Mouse (Mus musculus) macrophage (primary cell): ENCODE results near the gene Myct1. TPM values are rescaled to one million over a fixed set of nuclear protein-coding genes. Genes with fewer than 3 reads are reported as not detected.

ENCODE experiments used
- H3K27ac ChIP-seq: fragments of 350-480 bp; formaldehyde crosslinking; 2 replicates; pipeline ENCODE4 v1.9.0; 2021
- H3K36me3 ChIP-seq: fragments of 350-480 bp; formaldehyde crosslinking; 2 replicates; pipeline ENCODE4 v1.9.0; 2021; ENCODE audit errors: inconsistent target
- H3K4me3 ChIP-seq: fragments of 350-480 bp; formaldehyde crosslinking; 2 replicates; pipeline ENCODE4 v1.9.0; 2021; ENCODE audit errors: inconsistent target
- H3K79me2 ChIP-seq: fragments of 350-480 bp; formaldehyde crosslinking; 2 replicates; pipeline ENCODE4 v1.9.0; 2021; ENCODE audit errors: inconsistent target
- WGBS: methylation state at CpG from one replicate; pipeline ENCODE4 v1.1.7; 2026; ENCODE audit warnings: inconsistent platforms; ENCODE audit not compliant: missing documents; 5-methylcytosine and 5-hydroxymethylcytosine counted together
- polyA plus RNA-seq: library from polyadenylated mRNA; stranded (reverse); fragments of 250-400 nt; gene quantifications from 3 replicates; pipeline ENCODE4 v1.2.4, GENCODE M21; 2018; ENCODE audit warnings: inconsistent platforms
- total RNA-seq, 78 experiments: library from RNA; depleted of rRNA; stranded (reverse); fragments of 250-400 nt; gene quantifications; 1 replicate in 9 of 78; 2 replicates in 24 of 78; 3 replicates in 43 of 78; 4 replicates in 2 of 78; pipeline ENCODE4 v1.2.4; 2018; ENCODE audit warnings: inconsistent platforms in 56 of 78

Myct1 gene
- not detected for total RNA-seq (2018; cell fraction: chromatin; rRNA removed)
- under 1 TPM in 4 of 26 experiments, not detected in 22; 0.04 to 0.13 (median 0.07) TPM for total RNA-seq (2018; cell fraction: cytosol; rRNA removed)
- under 1 TPM in 1 of 26 experiments, not detected in 25; 0.33 TPM for total RNA-seq (2018; cell fraction: nucleus; rRNA removed)
- polyA plus RNA-seq = 0.14 TPM in 1 of 3 replicates, not detected in the others

DNA sequence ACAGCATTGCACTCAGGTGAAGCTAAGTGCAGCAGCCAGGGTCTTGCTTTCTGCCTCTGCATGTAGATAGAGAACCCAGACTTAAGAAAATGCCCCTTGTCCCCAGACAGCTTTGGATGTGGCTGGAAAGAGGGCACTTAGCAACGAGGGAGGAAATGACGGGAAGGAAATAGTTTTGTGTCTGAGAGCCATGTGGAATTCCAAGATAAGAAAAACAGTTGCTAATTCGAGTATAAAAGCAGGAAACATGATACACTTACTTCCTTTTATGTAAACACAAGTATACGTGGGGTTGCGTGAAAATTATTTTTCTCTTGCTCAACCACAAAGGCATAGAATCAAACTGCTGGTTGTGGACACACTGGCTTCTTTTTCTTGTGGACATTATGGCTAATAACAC, at the start of gene Myct1:
Gene Myct1 (plus strand): TSS at position 312 of the 400 bp plus-strand sequence.
- H3K27ac ChIP-seq = no peak within 1 kb of the TSS
- 20% methylated on average over 5 of the region's 5 CpGs for WGBS
- H3K36me3 ChIP-seq = no peaks in the 10 kb centered on the region
- no peaks in the 10 kb centered on the region for H3K79me2 ChIP-seq
- no peak within 1 kb of the TSS for H3K4me3 ChIP-seq

DNA sequence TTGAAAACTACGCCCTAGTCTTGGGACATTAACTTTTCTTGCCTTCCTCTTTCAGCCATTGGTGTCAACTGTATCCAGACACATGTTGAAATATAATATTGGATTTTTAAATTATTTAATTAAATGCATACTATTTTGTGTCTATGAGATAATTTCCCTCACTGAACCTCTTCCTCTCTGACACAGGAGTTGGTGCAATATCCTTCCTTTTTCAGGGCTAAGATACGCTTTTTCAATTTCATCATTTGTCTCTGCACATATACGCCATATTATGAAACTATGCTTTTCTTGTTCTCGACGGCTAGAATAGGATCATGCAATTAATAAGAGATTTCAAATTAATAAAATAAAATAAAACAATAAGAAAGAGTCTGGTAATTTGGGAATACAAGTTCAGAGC, 47.1 kb upstream of the Myct1 start:
- H3K36me3 ChIP-seq = no peaks in the 10 kb centered on the region
- no peak overlapping the region for H3K27ac ChIP-seq
- no peak overlapping the region for H3K4me3 ChIP-seq
- 37% methylated on average over 5 of the region's 5 CpGs for WGBS
- no peaks in the 10 kb centered on the region for H3K79me2 ChIP-seq

DNA sequence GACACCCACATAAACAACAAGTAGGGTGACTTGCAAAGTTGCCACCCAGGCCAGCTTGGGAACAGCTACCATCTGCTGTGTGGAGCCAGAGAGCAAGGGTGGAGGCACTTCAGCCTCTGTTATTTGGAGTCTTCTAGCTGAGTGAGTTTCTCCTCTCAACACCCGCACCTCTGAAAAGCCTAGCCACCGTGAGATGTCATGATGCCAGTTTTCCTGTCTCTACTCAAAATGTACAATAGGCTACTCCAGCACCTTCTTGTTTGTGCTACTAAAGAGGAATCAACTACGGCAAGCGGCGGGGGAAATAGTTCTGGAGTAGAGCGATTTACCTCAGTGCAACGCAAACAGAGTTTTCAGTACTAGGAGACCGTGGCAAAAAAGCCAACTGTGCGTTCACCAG, 45.8 kb upstream of the Myct1 start:
- Histone ChIP-seq H3K4me3 (no peak overlapping the region), H3K79me2 (no peaks in the 10 kb centered on the region), H3K27ac (no peak overlapping the region), H3K36me3 (no peaks in the 10 kb centered on the region)
- 91% methylated on average over 9 of the region's 9 CpGs for WGBS

DNA sequence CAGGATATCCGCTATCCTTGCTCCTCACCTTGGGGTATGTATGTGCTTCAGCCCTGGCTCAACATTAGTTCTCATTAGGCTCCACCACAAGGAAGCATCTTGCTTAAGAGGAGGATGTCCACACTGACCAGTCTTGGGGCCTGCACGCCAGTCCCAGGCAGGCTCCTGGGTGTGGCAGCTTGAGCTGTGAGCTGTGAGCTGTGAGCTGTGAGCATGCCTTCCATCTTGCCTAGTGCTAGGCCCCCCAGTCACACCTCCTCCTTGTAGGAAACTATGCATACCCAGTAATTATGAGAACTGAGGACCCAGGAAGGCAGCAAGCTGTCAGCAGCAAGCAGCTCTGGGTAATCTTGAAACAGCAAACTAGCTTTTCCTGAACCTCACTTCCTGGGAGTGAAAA, 44.9 kb upstream of the Myct1 start:
- WGBS = 89% methylated on average over 2 of the region's 2 CpGs
- no peak overlapping the region for H3K27ac ChIP-seq
- no peaks in the 10 kb centered on the region for H3K36me3 ChIP-seq
- H3K4me3 ChIP-seq = no peak overlapping the region
- H3K79me2 ChIP-seq = no peaks in the 10 kb centered on the region

DNA sequence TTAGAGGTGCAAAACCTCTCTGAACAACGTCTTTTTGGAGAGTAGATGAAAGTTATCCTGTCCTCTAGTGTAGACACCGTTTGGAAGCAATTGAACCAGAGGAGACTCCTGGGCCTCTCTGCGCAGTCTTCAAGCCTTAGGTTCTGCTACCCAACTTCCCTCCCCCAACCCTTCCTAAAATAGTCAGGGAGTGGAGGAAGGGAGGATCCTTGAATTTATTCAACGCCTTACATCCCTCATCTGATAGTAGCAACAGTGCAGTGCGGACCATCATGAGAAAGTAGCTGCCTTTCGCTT, 43.8 kb upstream of the Myct1 start:
- WGBS = 45% methylated on average over 6 of the region's 6 CpGs
- H3K27ac ChIP-seq = no peak overlapping the region
- H3K4me3 ChIP-seq = no peak overlapping the region
- H3K79me2 ChIP-seq = no peaks in the 10 kb centered on the region
- H3K36me3 ChIP-seq = no peaks in the 10 kb centered on the region

DNA sequence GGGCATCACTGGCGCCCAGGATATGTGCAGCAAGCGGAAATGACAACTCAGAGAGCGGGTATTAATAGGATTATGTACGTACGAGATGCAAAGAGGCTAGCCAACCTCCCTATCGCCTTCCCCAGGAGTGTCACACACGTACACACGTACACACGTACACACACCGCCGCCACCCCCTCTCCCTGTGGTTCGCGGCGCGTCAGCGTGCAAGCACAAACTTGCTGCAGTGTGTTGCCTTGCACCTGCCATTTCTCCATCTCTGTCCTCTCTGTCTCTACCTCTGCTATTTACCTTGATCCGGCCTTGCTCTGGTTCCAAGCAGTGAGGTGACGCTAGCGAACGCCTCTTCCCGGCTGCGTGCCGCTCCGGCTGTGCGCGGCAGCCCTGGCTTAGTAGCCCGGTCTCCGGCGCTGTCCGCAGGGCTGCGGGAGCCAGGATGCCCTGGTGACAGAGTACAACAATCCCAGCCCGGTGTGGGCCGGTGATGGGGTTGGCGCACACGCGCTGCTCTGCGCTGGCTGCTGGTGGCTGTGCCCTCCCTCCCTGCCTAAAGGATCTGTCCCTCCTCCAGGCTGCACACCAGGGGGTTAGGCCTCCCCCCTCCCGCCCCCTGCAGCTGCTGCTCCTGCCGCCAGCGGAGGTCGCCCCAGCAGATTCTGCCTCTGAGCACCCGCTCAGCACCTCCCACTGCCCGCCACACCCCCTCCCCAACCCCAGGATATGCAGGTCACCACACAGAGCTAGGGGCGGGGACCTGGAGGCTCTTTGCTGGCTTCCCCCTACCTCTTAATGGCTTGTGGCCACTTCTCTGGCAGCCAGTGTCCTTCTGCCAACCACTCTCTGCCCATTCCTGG, 43.2 kb upstream of the Myct1 start:
- no peak overlapping the region for H3K27ac ChIP-seq

DNA sequence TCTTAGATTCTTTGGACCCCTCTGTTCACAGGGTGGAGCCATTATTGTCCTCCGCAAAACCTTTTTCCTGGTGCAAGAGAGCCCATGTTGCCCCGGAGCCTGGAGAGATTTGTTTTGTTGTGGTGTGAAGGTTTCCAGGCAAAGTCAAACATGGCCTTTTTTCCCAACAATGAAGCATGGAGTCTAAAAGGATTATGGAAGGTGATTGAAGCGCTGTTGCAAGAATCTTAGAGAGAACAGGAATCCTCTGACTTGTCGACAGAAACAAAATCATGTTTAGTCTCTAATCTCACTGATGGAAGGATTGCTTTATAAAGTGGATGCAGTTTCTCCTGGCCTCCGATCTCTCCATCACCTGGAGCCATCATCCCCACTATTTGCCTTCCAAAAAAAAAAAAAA, 42.2 kb upstream of the Myct1 start, which contains the start of gene Syne1:
Gene Syne1 (minus strand): TSS at position 101 of the 400 bp plus-strand sequence.
- Histone ChIP-seq H3K27ac (no peak within 1 kb of the TSS), H3K79me2 (no peaks in the 10 kb centered on the region), H3K36me3 (no peaks in the 10 kb centered on the region), H3K4me3 (no peak within 1 kb of the TSS)
- WGBS = 85% methylated on average over 5 of the region's 5 CpGs

More for the DNA sequence above, 43.2 kb upstream of the Myct1 start:
- Histone ChIP-seq H3K36me3 (no peaks in the 10 kb centered on the region), H3K79me2 (no peaks in the 10 kb centered on the region), H3K4me3 (no peak overlapping the region)
- WGBS = 5% methylated on average over 41 of the region's 44 CpGs

DNA sequence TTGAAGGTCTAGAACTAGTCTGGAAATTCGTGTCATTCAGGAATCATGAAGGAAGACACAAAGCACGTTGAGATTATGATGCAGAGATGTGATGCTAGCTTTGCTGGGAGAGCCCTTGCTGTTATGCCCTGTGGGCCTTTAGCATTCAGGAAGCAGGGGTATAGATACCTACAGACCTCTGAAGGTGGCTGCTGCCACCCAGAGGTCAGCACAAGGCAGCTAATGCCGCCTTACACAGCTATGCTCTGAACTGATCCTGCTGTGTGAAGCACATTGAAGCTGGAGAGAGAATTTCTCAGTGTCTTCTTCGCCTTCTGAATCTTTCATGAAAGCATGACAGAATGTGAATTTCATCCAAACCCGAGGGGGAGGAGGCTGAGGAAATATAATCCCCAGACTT, 38.6 kb upstream of the Myct1 start:
- Histone ChIP-seq H3K36me3 (no peaks in the 10 kb centered on the region), H3K79me2 (no peaks in the 10 kb centered on the region), H3K27ac (no peak overlapping the region), H3K4me3 (no peak overlapping the region)
- 25% methylated on average over 5 of the region's 5 CpGs for WGBS

DNA sequence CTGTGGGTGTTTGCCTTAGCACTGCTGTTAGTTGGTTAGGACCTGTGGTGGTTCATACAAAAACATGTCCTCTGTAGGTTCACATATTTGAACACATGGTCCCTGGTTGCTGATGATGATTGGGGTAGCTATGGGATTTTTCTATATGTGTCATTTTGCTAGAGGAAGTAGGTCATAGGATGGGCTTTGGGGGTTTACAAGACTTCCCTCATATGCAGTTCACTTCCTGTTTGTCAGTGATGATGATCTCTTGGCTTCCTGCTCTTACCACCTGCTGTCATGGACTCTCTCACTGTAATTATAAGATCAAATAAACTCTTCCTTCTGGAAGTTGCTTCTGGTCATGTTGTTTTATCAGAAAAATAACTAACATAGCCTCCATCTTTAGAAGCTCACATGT, 34.8 kb upstream of the Myct1 start:
- H3K4me3 ChIP-seq = no peak overlapping the region
- H3K36me3 ChIP-seq = no peaks in the 10 kb centered on the region
- H3K79me2 ChIP-seq = no peaks in the 10 kb centered on the region
- H3K27ac ChIP-seq = no peak overlapping the region

DNA sequence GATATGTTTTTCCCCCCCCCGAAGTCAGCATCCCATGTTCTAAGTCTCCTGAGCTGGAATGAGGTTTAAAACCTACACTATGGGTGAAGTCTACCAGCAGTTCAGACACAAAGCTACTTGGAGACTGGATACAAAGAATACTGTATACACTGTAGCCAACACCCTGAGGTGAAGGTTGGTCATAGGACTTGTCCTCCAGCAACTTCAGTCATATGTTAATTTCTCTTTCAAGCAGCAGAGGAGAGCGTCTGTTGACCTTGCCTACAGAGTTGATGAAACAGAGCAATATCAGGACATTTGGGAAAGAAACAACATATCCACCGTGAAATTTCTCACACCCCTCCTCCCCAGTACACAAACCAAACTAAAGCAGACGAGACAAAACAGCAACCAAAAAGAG, 33.0 kb upstream of the Myct1 start:
- WGBS = 84% methylated on average over 4 of the region's 4 CpGs
- H3K79me2 ChIP-seq = no peaks in the 10 kb centered on the region
- H3K4me3 ChIP-seq = no peak overlapping the region
- H3K36me3 ChIP-seq = no peaks in the 10 kb centered on the region
- no peak overlapping the region for H3K27ac ChIP-seq

DNA sequence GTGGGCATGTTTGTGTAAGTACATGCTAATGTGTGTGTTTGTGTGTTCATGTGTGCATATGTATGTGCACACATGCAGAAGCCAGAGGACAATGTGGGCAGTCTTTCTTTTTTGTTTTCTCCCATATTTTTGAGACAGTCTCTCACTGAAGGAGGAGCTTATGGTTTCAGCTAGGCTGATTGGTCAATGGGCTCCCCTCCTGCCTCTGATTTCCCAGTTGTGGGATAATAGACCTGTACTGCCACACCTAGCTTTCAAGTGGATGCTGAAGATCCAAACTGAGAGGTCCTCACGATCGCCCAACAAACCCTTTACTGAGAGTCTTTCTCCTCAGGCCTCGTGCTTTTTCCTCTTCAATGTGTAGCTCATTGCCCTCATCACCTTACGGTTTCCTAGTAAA, 31.9 kb upstream of the Myct1 start:
- Histone ChIP-seq H3K27ac (no peak overlapping the region), H3K79me2 (no peaks in the 10 kb centered on the region), H3K36me3 (no peaks in the 10 kb centered on the region), H3K4me3 (no peak overlapping the region)
- WGBS = 89% methylated on average over 4 of the region's 4 CpGs

DNA sequence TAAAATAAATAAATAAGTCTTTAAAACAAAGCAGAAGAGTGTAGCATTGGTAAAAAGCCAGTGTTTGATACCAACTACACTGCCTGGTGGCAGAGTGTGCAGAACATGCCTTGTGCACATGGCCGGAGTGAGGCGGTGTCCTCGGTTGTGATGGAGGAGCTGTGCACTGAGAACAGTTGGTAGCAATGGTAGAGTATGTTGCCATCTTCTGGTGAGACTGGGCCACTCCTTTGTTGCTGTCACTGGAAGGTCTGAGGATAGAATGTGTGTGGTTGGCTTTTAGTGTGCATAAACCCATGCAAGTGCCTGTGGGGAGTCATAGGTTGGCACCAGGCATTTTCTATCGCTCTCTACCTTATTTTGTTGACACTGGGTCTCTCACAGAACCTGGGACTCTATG, 24.6 kb upstream of the Myct1 start:
- 95% methylated on average over 4 of the region's 4 CpGs for WGBS
- Histone ChIP-seq H3K27ac (no peak overlapping the region), H3K79me2 (no peaks in the 10 kb centered on the region), H3K4me3 (no peak overlapping the region), H3K36me3 (no peaks in the 10 kb centered on the region)

DNA sequence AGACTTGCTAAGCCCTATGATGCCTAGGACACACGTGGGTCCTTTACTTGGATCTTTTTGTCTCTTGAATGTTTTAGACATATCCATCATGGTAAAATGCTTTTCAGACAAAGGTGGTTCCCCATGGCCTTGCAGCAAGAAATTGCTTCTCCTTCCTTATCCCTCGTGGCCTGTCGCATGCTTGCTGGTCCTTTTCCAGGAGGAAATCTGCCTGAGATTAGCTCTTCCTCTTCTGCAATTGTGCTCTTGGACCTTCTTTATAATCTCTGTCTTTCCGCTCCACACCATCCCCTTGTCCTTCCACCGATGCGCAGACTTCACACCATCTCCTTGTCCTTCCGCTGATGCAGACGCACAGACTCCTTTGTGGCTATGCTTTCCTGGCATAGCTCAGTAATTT, 23.5 kb upstream of the Myct1 start:
- 84% methylated on average over 8 of the region's 8 CpGs for WGBS
- Histone ChIP-seq H3K27ac (no peak overlapping the region), H3K4me3 (no peak overlapping the region), H3K79me2 (no peaks in the 10 kb centered on the region), H3K36me3 (no peaks in the 10 kb centered on the region)

DNA sequence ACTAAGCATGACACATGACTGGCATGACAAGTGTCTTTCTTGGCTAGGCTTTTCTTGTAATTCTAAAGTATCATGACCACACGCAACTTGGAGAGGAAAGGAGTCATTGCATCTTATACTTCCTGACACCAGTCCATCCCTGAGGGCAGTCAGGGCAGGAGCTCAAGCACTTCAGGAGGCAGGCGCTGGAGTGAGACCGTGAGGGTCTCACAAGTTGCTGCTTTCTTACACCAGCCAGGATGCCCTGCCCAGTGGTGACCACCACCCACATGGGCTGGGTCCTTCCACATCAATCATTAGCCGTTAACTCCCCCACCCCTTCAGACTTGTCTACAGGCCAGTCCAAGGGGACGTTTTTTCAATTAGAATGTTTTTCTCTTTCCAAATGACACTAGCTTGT, 22.2 kb upstream of the Myct1 start:
- 68% methylated on average over 5 of the region's 5 CpGs for WGBS
- H3K79me2 ChIP-seq = no peaks in the 10 kb centered on the region
- no peak overlapping the region for H3K4me3 ChIP-seq
- no peak overlapping the region for H3K27ac ChIP-seq
- no peaks in the 10 kb centered on the region for H3K36me3 ChIP-seq

DNA sequence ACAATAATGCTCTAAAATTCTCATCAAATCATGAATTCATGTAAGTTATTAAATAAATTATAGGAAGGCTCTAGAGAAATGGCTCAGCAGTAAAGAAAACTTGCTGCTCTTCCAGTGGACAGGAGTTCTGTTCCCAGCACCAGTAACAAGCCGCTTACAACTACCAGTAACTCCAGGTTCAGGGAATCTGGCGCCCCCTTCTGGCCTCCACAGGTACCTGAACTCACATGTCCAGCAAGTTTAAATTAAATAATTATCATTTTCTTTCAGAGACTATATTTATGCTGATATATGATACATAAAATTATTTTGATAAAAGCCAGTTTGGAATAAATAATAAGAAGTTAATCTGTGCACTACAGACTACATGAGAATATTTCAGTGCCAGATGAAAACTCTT, 20.2 kb upstream of the Myct1 start:
- Histone ChIP-seq H3K27ac (no peak overlapping the region), H3K4me3 (no peak overlapping the region), H3K79me2 (no peaks in the 10 kb centered on the region), H3K36me3 (no peaks in the 10 kb centered on the region)
- WGBS = 92% methylated on average over 2 of the region's 2 CpGs

DNA sequence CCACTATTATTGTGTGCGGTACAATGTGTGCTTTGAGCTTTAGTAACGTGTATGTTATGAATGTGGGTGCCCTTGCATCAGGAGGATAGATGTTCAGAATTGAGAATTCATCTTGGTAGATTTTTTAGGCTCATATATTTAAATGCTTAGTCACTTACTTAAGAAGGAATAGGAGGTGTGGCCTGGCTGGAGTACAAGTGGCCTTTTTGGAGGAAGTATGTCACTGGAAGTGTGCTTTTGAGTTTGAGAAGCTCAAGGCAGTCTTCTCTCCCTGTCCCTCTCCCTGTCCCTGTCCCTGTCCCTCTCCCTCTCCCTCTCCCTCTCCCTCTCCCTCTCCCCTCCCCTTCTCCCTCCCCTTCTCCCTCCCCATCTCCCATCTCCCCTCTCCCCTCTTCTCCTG, 2.5 kb upstream of the Myct1 start:
- H3K79me2 ChIP-seq = no peaks in the 10 kb centered on the region
- 91% methylated on average over 2 of the region's 2 CpGs for WGBS
- H3K36me3 ChIP-seq = no peaks in the 10 kb centered on the region
- H3K4me3 ChIP-seq = no peak overlapping the region
- H3K27ac ChIP-seq = no peak overlapping the region
